13 mouse cellular contexts compared by ENCODE assay signal in the genomic region with DNA sequence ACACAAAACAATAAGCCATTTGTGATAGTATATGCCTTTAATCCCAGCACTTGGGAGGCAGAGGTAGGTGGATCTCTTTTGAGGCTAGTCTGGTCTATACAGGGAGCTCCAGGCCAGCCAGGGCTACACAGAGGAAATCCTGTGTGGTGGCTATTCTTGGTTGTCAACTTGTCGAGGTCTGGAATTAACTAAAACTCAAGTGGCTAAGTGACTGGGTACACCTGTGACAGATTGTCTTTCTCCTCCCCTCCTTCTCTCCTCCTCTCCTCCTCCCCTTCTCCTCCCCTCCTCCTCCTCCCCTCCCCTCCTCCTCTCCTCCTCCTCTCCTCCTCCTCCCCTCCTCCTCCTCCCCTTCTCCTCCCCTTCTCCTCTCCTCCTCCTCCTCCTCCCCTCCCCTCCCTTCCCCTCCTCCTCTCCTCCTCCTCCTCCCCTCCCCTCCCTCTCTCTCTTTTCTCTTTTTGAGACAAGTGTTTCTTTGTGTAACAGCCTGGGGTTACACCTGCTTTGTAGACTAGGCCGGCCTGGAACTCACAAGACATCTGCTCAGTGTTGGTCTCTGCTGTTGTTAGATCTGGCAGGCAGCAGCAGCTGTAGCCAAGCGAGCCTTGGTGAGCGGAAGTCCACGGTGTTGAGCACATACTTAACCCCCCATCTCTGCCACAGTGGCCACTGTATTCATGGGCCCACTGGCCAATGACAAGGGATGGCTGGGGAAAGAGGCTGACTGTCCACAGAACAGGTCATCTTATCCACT.
"Had no signal": no experiment of that assay in that cellular context is flagged by ENCODE, and none has a peak within 500 bp of the region (broad histone marks: within the 10 kb centered on the region; RNA-seq: fewer than 3 reads in every experiment).

No protein-coding gene starts in this region.

- H3K9me3 ChIP-seq: limb, embryonic 15.5 days; liver, embryonic 12.5 days; midbrain, embryonic 15.5 days; neural tube, embryonic 13.5 days had no signal

- H3K4me3 ChIP-seq: left cerebral cortex, adult 2 months; limb, embryonic 15.5 days; liver, embryonic 12.5 days; midbrain, embryonic 15.5 days; neural tube, embryonic 13.5 days had no signal

- ATAC-seq: intestine, postnatal 0 days; liver, embryonic 12.5 days; midbrain, embryonic 15.5 days had no signal

- H3K4me1 ChIP-seq: limb, embryonic 15.5 days; liver, embryonic 12.5 days; midbrain, embryonic 15.5 days; neural tube, embryonic 13.5 days had no signal

- DNase-seq: kidney, adult 8-10 months; kidney, postnatal 25 days; lung, embryonic 14.5 days; lung, postnatal 10 days; lung, postnatal 4 days; right cerebral cortex, adult 18-20 months; right cerebral cortex, postnatal 25 days had no signal

- H3K36me3 ChIP-seq: limb, embryonic 15.5 days; liver, embryonic 12.5 days; midbrain, embryonic 15.5 days; neural tube, embryonic 13.5 days had no signal

- H3K27me3 ChIP-seq: limb, embryonic 15.5 days; liver, embryonic 12.5 days; midbrain, embryonic 15.5 days; neural tube, embryonic 13.5 days had no signal
